Mouse (Mus musculus) embryo, embryonic 9.5 days (tissue): ENCODE measurements around the gene Pak6.

Source experiments
- DNase-seq: peaks from one replicate; pipeline ENCODE4 v3.0.0-alpha.2; 2017; ENCODE audit errors: extremely low spot score

Gene Pak6

DNA sequence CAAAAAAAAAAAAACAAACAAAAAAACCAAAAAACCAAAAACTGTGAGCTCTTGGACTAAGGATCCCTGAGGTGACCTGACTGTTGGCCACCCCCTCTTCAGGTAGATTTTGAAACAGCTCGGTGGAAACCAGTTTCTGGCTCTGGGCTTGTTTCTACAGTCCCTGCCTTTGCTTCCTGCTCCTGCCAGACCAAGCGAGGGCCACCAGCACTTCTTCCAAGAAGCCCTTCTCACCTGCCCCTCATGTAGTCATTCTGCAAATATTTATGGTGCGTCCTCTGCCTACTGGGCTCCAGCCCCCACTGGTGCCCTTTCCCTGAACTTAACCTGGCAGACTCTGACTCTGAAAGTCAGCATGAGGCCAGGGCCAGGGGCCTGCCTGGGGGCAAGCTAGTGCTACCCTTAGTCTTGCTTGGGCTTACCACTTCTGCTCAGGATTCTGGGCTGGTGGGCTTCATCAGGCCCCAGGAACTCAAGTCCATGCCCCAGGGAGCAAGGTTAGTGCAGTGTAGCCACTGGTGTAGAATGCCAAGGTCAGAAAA lies 1.9 kb downstream of the Pak6 start:
- no peak for DNase-seq

DNA sequence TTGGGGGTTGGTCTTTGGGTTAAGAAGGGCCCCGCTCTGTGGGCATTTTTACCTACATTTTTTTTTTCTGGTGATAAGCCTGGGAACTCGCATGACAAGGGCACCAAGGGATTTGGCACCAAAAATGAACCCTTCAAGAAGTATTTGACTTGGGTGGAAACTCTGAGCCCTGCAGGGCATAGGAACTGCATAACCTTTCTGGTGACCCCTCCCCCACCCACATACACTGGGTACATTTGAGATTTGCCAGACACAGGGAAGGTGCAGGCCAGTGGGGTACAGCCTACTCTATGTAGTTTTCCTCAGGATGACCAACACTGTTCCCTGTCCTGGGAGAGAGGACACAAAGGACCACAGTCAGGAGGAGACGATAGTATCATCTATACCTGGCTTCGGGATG lies 2.5 kb downstream of the Pak6 start:
- no peak for DNase-seq

GRCm38 (mm10) chr2:118667181-118667580 lies 4.1 kb downstream of the Pak6 start:
- DNase-seq: no peak

GRCm38 (mm10) chr2:118669245-118669644 lies 6.1 kb downstream of the Pak6 start:
- DNase-seq: no peak

GRCm38 (mm10) chr2:118669785-118670184 lies 6.7 kb downstream of the Pak6 start:
- DNase-seq: no peak

GRCm38 (mm10) chr2:118671728-118672127 lies 8.6 kb downstream of the Pak6 start:
- DNase-seq: no peak

GRCm38 (mm10) chr2:118673686-118674465 lies 10.8 kb downstream of the Pak6 start:
- DNase-seq: no peak

DNA sequence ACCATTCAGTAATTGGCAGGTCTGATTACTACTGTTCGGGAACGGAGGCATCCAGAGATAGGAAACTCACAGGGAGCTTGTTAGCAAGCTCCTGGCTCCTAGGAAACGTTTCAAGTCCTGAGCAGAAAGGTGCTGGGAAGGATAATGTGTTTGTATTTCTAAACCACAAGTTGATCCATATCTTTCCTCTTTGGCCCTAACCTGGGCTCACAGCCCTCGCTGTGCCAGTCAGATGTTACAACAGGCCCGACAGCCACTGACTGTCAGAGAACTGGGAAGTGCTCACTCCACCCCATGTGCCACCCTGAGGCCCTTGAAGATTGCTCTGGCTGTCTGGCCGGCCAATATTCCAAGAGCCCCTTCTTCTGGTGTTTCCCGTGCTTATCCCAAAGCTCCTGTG lies 11.4 kb downstream of the Pak6 start:
- no peak for DNase-seq

- DNase-seq: peak; percentile 25
Measured at GRCm38 (mm10) chr2:118676839-118677741, 14.0 kb downstream of the Pak6 start.

- DNase-seq: no peak
Measured at GRCm38 (mm10) chr2:118677817-118678216, 14.7 kb downstream of the Pak6 start.

GRCm38 (mm10) chr2:118679577-118679976 lies 16.5 kb downstream of the Pak6 start:
- no peak for DNase-seq

GRCm38 (mm10) chr2:118680926-118681325 lies 17.8 kb downstream of the Pak6 start:
- no peak for DNase-seq

- DNase-seq: no peak
Measured at GRCm38 (mm10) chr2:118682544-118683260, 19.6 kb downstream of the Pak6 start.

- DNase-seq: no peak
Measured at GRCm38 (mm10) chr2:118685088-118685487, 22.0 kb downstream of the Pak6 start.

DNA sequence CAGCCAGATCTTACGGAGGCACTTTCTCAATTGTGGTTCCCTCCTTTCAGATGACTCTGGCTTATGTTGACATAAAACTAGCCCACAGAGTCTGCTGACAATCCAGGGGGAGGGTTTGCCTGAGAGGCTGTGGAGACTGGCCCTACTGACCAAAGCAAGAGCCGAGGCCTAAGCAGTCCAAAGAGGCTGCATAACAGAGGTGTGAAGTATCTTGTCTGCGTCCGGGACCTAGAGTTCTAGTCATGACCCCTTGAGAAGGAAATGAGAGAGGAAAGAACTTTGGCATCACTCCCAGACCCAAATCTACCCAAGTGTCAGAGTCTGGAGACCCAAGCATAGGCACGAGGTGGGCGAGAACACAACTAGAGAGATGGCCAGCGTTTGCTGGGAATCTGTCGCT lies 23.6 kb downstream of the Pak6 start:
- no peak for DNase-seq

DNA sequence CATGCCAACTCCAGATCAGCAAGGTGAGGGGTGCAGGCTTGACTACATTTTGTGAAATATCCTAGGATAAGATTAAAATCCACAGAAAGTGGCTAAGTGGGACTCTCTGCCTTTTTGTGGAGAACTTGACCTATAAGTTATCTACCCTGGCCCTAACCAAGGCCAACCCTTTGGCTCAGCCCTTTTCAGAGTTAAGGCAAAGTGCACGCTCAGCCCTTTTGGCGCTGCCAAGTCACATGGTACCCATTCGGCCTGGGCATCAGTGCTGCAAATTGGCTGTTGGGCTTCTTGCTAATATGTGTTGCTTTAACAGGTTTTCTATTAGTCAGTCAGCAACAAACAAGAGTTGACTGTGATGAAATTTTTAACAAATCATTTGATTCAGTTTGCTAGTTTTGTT lies 24.7 kb downstream of the Pak6 start:
- DNase-seq: no peak

GRCm38 (mm10) chr2:118689875-118690274 lies 26.8 kb downstream of the Pak6 start:
- no peak for DNase-seq

DNA sequence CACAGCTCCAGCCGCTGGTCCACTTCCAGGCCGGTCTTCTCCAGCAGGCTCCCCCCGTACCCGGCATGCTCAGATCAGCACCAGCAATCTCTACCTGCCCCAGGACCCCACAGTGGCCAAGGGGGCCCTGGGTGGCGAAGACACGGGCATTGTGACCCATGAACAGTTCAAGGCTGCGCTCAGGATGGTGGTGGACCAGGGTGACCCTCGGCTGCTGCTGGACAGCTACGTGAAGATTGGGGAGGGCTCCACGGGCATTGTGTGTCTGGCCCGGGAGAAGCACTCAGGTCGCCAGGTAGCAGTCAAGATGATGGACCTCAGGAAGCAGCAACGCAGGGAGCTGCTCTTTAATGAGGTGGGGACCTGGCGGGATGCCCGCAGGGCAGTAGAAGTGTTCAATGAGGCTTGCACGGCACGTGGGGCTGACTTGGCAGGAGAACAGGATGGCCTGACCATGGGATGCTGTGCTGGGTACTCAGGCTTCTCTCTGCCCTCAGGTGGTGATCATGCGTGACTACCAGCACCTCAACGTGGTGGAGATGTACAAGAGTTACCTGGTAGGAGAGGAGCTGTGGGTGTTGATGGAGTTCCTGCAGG lies 30.4 kb downstream of the Pak6 start:
- DNase-seq: no peak

GRCm38 (mm10) chr2:118695677-118696232 lies 32.7 kb downstream of the Pak6 start:
- DNase-seq: peak; percentile 68

GRCm38 (mm10) chr2:118696451-118697308 lies 33.6 kb downstream of the Pak6 start:
- DNase-seq: no peak
